Mouse (Mus musculus): Measurements from ENCODE around the gene Luc7l2. TPM values are rescaled to one million over a fixed set of nuclear protein-coding genes. Genes with fewer than 3 reads are reported as not detected.

The Luc7l2 gene
- total and polyA plus RNA-seq, 3 experiments, result 51.8 to 129 (median 118) TPM

DNA sequence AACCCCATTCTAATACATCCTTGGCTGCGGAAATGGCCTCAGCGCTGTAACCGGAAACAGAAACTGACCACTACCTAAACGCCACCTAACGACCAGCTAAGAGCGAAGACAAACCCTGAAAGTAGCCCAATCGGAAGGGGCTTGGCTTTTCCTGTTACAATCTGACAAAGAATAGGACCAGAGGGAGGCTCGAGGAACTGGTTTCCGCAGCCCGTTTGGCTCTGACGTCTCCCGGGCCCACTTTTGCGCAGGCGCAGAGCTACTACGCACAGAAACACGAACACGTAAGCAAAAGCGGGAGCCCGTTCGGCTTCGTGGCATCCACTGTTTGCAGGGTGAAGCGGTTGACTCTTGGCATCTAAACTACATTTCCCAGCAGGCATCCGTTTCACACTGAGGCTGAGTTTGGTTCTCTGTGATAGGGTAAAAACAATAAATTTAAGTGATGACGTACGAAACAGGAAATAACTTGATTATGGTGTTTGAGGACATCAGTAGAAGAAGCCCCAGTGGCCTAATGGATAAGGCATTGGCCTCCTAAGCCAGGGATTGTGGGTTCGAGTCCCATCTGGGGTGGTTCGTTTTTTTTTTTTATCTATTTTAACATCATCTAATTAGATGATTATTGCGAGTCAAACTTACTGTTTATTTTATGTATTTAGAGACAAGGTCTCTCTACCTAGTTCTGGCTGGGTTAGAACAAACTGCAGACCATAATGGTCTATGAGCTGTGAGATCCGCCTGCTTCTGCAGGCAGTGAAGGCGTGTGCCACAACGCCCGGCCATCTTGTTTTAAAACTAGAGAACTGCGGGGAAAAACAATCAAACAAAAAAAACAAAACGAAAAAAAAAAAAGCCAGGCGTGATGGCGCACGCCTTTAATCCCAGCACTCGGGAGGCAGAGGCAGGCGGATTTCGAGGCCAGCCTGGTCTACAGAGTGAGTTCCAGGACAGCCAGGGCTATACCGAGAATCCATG is 17.4 kb upstream of the Luc7l2 start, which contains the start of gene Fmc1 (continued):
- TF ChIP-seq USF1 (IDR thresholded peaks at IDR 0.05; ENCODE audit: low read depth, low read length), result peak; percentile 20; the same call in 1 of the 2 replicates
- peak in 2 of 3 experiments; percentile 3 to 33; a peak in 1 of 6 replicates for TF ChIP-seq CTCF (IDR thresholded peaks at IDR 0.05 in 2 of 3, conservative IDR thresholded peaks at IDR 0.05 in 1 of 3; ENCODE audit: control insufficient read depth in 1 of 3, insufficient read depth in 1 of 3, low read depth in 2 of 3, low read length in 3 of 3, poor library complexity in 1 of 3, severe bottlenecking in 1 of 3)
- TF ChIP-seq ETS1 (IDR thresholded peaks at IDR 0.05; ENCODE audit: low read depth, low read length), result peak; percentile 62
- peak; percentile 71 for TF ChIP-seq MYB (IDR thresholded peaks at IDR 0.05; ENCODE audit: low read depth, low read length)
- TF ChIP-seq GATA1 (IDR thresholded peaks at IDR 0.05; ENCODE audit: low read depth, low read length), result peak; percentile 77
- peak; percentile 97 for TF ChIP-seq SIN3A (IDR thresholded peaks at IDR 0.05; ENCODE audit: low read length)
- TF ChIP-seq BHLHE40 (IDR thresholded peaks at IDR 0.05; ENCODE audit: borderline replicate concordance, low read depth, low read length), result no peak
- peak; percentile 38; the same call in 1 of the 2 replicates for TF ChIP-seq RCOR1 (IDR thresholded peaks at IDR 0.05; ENCODE audit: low read depth, low read length)
- peak; percentile 86 for TF ChIP-seq ELF1 (IDR thresholded peaks at IDR 0.05; ENCODE audit: low read depth, low read length)
- peak; percentile 86 for TF ChIP-seq E2F4 (IDR thresholded peaks at IDR 0.05; ENCODE audit: borderline replicate concordance, low read depth, low read length)
- TF ChIP-seq MAFK (IDR thresholded peaks at IDR 0.05; ENCODE audit: borderline replicate concordance, low read depth, low read length), result peak; percentile 100
- no peak for TF ChIP-seq ZC3H11A (IDR thresholded peaks at IDR 0.05; ENCODE audit: low read depth, low read length)
- peak; percentile 62 for TF ChIP-seq ZNF384 (IDR thresholded peaks at IDR 0.05; ENCODE audit: low read depth, low read length)
- peak; percentile 14 for TF ChIP-seq TCF12 (IDR thresholded peaks at IDR 0.05; ENCODE audit: low read depth, low read length)
- TF ChIP-seq POLR2AphosphoS2 (IDR thresholded peaks at IDR 0.05; ENCODE audit: low read length), result peak; percentile 88
- no peak for TF ChIP-seq UBTF (IDR thresholded peaks at IDR 0.05; ENCODE audit: borderline replicate concordance, insufficient read depth, low read depth, low read length)
- peak; percentile 60; the same call in 1 of the 2 replicates for TF ChIP-seq MAZ (IDR thresholded peaks at IDR 0.05; ENCODE audit: low read depth, low read length)
- TF ChIP-seq MXI1 (IDR thresholded peaks at IDR 0.05; ENCODE audit: low read depth, low read length), result peak; percentile 63
- no peak; the same call in 1 of the 2 replicates for TF ChIP-seq SMC3 (IDR thresholded peaks at IDR 0.05; ENCODE audit: low read depth, low read length)
- no peak for TF ChIP-seq USF2 (IDR thresholded peaks at IDR 0.05; ENCODE audit: borderline replicate concordance in 1 of 2, insufficient read depth in 1 of 2, low read depth in 1 of 2, low read length in 2 of 2)
